Mouse (Mus musculus): Measurements from ENCODE around the gene Spi1. TPM values are rescaled to one million over a fixed set of nuclear protein-coding genes. Genes with fewer than 3 reads are reported as not detected.

The Spi1 gene
- polyA plus RNA-seq, 1 experiment from 2014 or later, result 1.7 TPM

GRCm38 (mm10) chr2:91052752-91053151 is 29.4 kb upstream of the Spi1 start:
- no peak overlapping the region for H3K9ac ChIP-seq (replicated peaks; ENCODE audit: low read depth, low read length)
- H3K36me3 ChIP-seq (ENCODE audit: control insufficient read depth, insufficient read depth), result peaks cover 13% of the 10 kb centered on the region
- peaks cover 14% of the 10 kb centered on the region for H3K4me1 ChIP-seq (replicated peaks; ENCODE audit: control insufficient read depth, insufficient read depth, low read length)
- WGBS, result 57% methylated on average over 2 of the region's 2 CpGs
- H3K9me3 ChIP-seq (ENCODE audit: control insufficient read depth, low read length), result no peaks in the 10 kb centered on the region
- H3K27ac ChIP-seq (ENCODE audit: low read length), result no peak overlapping the region
- peak overlapping the region; percentile 61 for H3K4me2 ChIP-seq (ENCODE audit: low read length)
- no peak for ATAC-seq
- H3K4me3 ChIP-seq (replicated peaks; ENCODE audit: low read length), result no peak overlapping the region
- no peaks in the 10 kb centered on the region for H3K27me3 ChIP-seq (replicated peaks; ENCODE audit: control insufficient read depth, insufficient read depth, low read length)

DNA sequence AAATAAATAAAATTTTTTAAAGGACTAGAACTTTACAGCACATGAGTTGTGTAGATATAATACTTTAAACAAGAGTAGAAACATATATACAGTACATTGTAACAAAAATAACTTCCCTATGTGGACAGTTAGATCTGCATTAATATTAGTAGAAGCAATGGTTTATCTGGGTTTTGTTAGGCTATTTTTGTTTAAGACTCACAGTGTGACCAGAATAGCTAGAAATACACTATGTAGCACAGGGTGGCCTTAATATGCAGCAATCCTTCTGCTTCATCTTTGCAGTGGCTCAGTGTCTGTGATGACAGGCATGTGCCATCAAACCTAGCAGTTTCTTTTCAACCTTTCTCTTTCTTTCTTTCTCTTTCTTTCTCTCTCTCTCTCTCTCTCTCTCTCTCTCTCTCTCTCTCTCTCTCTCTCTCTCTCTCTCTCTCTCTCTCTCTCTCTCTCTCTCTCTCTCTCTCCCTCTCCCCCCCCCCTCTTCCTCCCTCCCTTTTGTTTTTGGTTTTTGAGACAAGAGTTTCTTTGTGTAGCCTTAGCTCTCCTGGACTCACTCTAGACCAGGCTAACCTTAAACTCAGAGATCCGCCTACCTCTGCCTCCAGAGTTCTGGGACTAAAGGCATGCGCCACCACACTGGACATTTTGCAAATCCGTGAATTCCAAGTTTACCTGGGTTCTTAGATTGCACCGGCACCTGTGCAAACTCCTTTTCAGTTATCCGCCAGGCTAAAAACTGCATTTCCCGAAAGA is 28.8 kb upstream of the Spi1 start:
- peak overlapping the region; percentile 81 for H3K4me3 ChIP-seq (replicated peaks; ENCODE audit: low read length)
- ATAC-seq, result peak; percentile 62
- H3K4me1 ChIP-seq (replicated peaks; ENCODE audit: control insufficient read depth, insufficient read depth, low read length), result peaks cover 14% of the 10 kb centered on the region
- H3K4me2 ChIP-seq (ENCODE audit: low read length), result peak overlapping the region; percentile 61
- 0% methylated on average over 6 of the region's 6 CpGs for WGBS
- H3K27me3 ChIP-seq (replicated peaks; ENCODE audit: control insufficient read depth, insufficient read depth, low read length), result no peaks in the 10 kb centered on the region
- peaks cover 18% of the 10 kb centered on the region for H3K36me3 ChIP-seq (ENCODE audit: control insufficient read depth, insufficient read depth)
- H3K27ac ChIP-seq (ENCODE audit: low read length), result peak overlapping the region; percentile 66
- H3K9ac ChIP-seq (replicated peaks; ENCODE audit: low read depth, low read length), result peak overlapping the region; percentile 64
- H3K9me3 ChIP-seq (ENCODE audit: control insufficient read depth, low read length), result no peaks in the 10 kb centered on the region

DNA sequence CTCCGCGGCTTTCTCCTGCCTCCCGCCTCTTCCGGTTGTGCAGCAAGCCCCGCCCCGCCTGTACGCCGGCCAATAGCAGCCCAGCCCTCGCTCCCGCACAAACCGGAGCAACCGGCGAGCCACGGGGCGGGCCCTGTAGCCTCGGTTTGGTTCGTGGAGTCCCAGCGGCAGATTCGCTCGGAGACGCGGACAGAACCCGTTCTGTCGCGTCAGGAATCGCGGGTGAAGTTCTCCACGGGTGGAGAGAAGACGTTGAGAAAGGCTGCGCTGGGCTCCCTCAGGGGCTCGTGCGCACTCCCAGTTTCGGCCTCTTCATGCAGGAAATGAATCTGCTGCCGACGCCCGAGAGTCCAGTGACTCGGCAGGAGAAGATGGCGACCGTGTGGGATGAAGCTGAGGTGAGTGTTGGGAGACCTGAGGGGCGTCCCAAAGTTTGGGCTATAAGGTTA is 28.2 kb upstream of the Spi1 start, which contains the start of gene Psmc3:
TSS of gene Psmc3 (plus strand) at position 76 of the 449 bp plus-strand sequence.
- Histone ChIP-seq H3K4me1 (replicated peaks; ENCODE audit: control insufficient read depth, insufficient read depth, low read length) (peaks cover 14% of the 10 kb centered on the region), H3K27ac (ENCODE audit: low read length) (peak within 1 kb of the TSS; percentile 89), H3K9ac (replicated peaks; ENCODE audit: low read depth, low read length) (peak within 1 kb of the TSS; percentile 82), H3K4me3 (replicated peaks; ENCODE audit: low read length) (peak within 1 kb of the TSS; percentile 81), H3K27me3 (replicated peaks; ENCODE audit: control insufficient read depth, insufficient read depth, low read length) (no peaks in the 10 kb centered on the region), H3K9me3 (ENCODE audit: control insufficient read depth, low read length) (no peaks in the 10 kb centered on the region), H3K36me3 (ENCODE audit: control insufficient read depth, insufficient read depth) (peaks cover 23% of the 10 kb centered on the region), H3K4me2 (ENCODE audit: low read length) (peak within 1 kb of the TSS; percentile 81)
- ATAC-seq, result peak; percentile 99
- WGBS, result 0% methylated on average over 40 of the region's 40 CpGs

GRCm38 (mm10) chr2:91058435-91058834 is 23.8 kb upstream of the Spi1 start:
- Histone ChIP-seq H3K9ac (replicated peaks; ENCODE audit: low read depth, low read length) (no peak overlapping the region), H3K36me3 (ENCODE audit: control insufficient read depth, insufficient read depth) (peaks cover 36% of the 10 kb centered on the region), H3K9me3 (ENCODE audit: control insufficient read depth, low read length) (no peaks in the 10 kb centered on the region), H3K27ac (ENCODE audit: low read length) (no peak overlapping the region), H3K4me1 (replicated peaks; ENCODE audit: control insufficient read depth, insufficient read depth, low read length) (peaks cover 8% of the 10 kb centered on the region), H3K4me2 (ENCODE audit: low read length) (no peak overlapping the region), H3K27me3 (replicated peaks; ENCODE audit: control insufficient read depth, insufficient read depth, low read length) (no peaks in the 10 kb centered on the region), H3K4me3 (replicated peaks; ENCODE audit: low read length) (no peak overlapping the region)
- ATAC-seq, result no peak
- WGBS, result 93% methylated on average over 5 of the region's 5 CpGs

- peaks cover 8% of the 10 kb centered on the region for H3K4me1 ChIP-seq (replicated peaks; ENCODE audit: control insufficient read depth, insufficient read depth, low read length)
- H3K36me3 ChIP-seq (ENCODE audit: control insufficient read depth, insufficient read depth), result peaks cover 40% of the 10 kb centered on the region
- no peaks in the 10 kb centered on the region for H3K9me3 ChIP-seq (ENCODE audit: control insufficient read depth, low read length)
- H3K27me3 ChIP-seq (replicated peaks; ENCODE audit: control insufficient read depth, insufficient read depth, low read length), result no peaks in the 10 kb centered on the region
- no peak overlapping the region for H3K9ac ChIP-seq (replicated peaks; ENCODE audit: low read depth, low read length)
- no peak overlapping the region for H3K27ac ChIP-seq (ENCODE audit: low read length)
- no peak for ATAC-seq
- H3K4me2 ChIP-seq (ENCODE audit: low read length), result no peak overlapping the region
- WGBS, result 91% methylated on average over 2 of the region's 2 CpGs
- no peak overlapping the region for H3K4me3 ChIP-seq (replicated peaks; ENCODE audit: low read length)
Observed at GRCm38 (mm10) chr2:91059376-91059775, 22.8 kb upstream of the Spi1 start.

- peak; percentile 54 for ATAC-seq
- H3K27me3 ChIP-seq (replicated peaks; ENCODE audit: control insufficient read depth, insufficient read depth, low read length), result no peaks in the 10 kb centered on the region
- no peaks in the 10 kb centered on the region for H3K4me1 ChIP-seq (replicated peaks; ENCODE audit: control insufficient read depth, insufficient read depth, low read length)
- H3K4me3 ChIP-seq (replicated peaks; ENCODE audit: low read length), result no peak overlapping the region
- 80% methylated on average over 10 of the region's 10 CpGs for WGBS
- H3K9me3 ChIP-seq (ENCODE audit: control insufficient read depth, low read length), result no peaks in the 10 kb centered on the region
- H3K9ac ChIP-seq (replicated peaks; ENCODE audit: low read depth, low read length), result no peak overlapping the region
- no peak overlapping the region for H3K27ac ChIP-seq (ENCODE audit: low read length)
- H3K36me3 ChIP-seq (ENCODE audit: control insufficient read depth, insufficient read depth), result peaks cover 40% of the 10 kb centered on the region
- no peak overlapping the region for H3K4me2 ChIP-seq (ENCODE audit: low read length)
Observed at GRCm38 (mm10) chr2:91060544-91061355, 21.4 kb upstream of the Spi1 start.

DNA sequence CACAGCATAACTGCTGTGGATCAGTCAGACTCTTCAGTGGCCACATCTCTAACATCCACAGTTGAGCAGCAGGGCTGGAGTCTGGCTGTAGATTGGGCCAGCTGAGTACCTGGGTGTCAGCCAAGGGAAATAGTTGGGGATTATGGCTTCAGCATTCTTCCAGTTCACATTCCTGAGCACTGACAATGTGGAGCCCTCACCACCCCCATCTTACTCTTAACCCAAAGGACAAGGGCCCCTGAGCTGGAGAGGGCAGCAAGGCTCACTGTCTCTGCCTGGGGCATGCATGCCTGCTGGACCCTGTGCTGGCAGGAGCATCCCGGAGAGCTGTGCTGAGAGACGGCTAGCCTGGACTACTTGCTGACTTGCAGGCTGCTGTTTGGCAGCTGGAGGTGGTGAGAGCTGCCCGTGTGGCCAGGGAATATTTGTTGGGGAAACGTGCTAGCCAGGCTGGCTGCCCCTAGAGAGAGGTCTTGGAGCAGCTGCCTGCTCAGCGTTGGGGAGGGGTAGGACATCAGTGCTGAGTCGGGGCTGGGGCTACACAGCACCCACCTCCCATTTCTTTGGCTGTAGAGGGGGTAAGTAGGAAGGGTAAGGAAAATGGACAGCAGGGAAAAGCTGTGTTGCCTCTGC is 20.2 kb upstream of the Spi1 start:
- no peak overlapping the region for H3K9ac ChIP-seq (replicated peaks; ENCODE audit: low read depth, low read length)
- WGBS, result 82% methylated on average over 6 of the region's 6 CpGs
- no peaks in the 10 kb centered on the region for H3K9me3 ChIP-seq (ENCODE audit: control insufficient read depth, low read length)
- H3K27ac ChIP-seq (ENCODE audit: low read length), result no peak overlapping the region
- H3K4me2 ChIP-seq (ENCODE audit: low read length), result no peak overlapping the region
- H3K4me1 ChIP-seq (replicated peaks; ENCODE audit: control insufficient read depth, insufficient read depth, low read length), result no peaks in the 10 kb centered on the region
- no peaks in the 10 kb centered on the region for H3K27me3 ChIP-seq (replicated peaks; ENCODE audit: control insufficient read depth, insufficient read depth, low read length)
- H3K36me3 ChIP-seq (ENCODE audit: control insufficient read depth, insufficient read depth), result peaks cover 35% of the 10 kb centered on the region
- no peak overlapping the region for H3K4me3 ChIP-seq (replicated peaks; ENCODE audit: low read length)
- ATAC-seq, result no peak

DNA sequence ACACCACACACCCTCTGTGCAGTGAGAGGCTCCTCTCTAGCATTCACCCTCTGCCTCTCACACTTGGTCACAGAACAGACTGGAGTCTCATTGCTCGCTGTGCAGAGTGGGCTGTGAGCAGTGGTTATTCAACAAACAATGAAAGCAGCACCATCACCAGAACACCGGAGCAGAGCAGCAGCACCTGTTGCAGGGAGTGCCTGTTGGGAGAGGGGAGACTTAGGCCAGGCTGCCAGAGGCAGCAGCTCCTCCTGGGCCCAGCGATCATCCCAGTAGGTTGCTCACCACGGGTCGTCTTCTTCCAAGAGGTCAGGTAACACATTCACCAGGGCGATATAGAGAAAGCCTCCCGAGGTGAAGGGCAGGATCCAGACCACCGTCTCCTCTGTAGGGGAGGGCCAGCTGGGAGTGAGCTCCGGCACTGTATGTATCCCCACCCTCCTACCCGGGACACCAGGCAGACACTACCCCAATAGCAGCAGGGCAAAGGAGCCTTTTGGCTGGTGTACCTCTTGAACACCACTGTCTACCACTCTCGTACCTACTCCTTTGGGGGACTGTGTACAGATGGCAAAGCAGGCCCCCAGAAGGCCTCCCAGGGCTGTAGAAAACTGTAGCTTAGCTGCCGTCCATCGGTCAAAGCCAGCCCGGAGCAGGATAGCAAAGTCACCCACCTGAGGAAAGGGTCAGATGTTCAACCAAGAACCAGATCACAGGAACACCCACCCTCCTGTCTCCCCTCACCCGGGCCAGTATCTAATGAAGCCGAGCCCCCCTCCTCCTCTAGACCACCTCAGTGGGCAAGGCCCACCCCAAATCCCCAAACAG is 19.2 kb upstream of the Spi1 start:
- H3K4me1 ChIP-seq (replicated peaks; ENCODE audit: control insufficient read depth, insufficient read depth, low read length), result no peaks in the 10 kb centered on the region
- H3K27me3 ChIP-seq (replicated peaks; ENCODE audit: control insufficient read depth, insufficient read depth, low read length), result no peaks in the 10 kb centered on the region
- no peak overlapping the region for H3K4me3 ChIP-seq (replicated peaks; ENCODE audit: low read length)
- no peak for ATAC-seq
- H3K9ac ChIP-seq (replicated peaks; ENCODE audit: low read depth, low read length), result no peak overlapping the region
- H3K27ac ChIP-seq (ENCODE audit: low read length), result no peak overlapping the region
- WGBS, result 94% methylated on average over 16 of the region's 16 CpGs
- no peak overlapping the region for H3K4me2 ChIP-seq (ENCODE audit: low read length)
- no peaks in the 10 kb centered on the region for H3K9me3 ChIP-seq (ENCODE audit: control insufficient read depth, low read length)
- peaks cover 25% of the 10 kb centered on the region for H3K36me3 ChIP-seq (ENCODE audit: control insufficient read depth, insufficient read depth)
